Mouse (Mus musculus): ENCODE data around the gene Il17a. TPM values are rescaled to one million over a fixed set of nuclear protein-coding genes. Genes with fewer than 3 reads are reported as not detected.
"Not testable (repeated sequence)": the region's sequence is repeated elsewhere in the genome, so short reads cannot be mapped to it uniquely, and the experiment has no call there.

The Il17a gene
- polyA plus RNA-seq, 1 experiment from 2014 or later = not detected

GRCm38 (mm10) chr1:20766526-20766925 lies 35.8 kb downstream of the Il17a start:
- no peak overlapping the region for H3K9ac ChIP-seq (ENCODE audit: low read length)
- H3K36me3 ChIP-seq (ENCODE audit: control insufficient read depth, insufficient read depth, low read length) = no peaks in the 10 kb centered on the region
- DNase-seq (ENCODE audit: low spot score) (no peak), ATAC-seq (replicated peaks; ENCODE audit: low FRiP score) (no peak)
- H3K4me2 ChIP-seq (ENCODE audit: low read depth, low read length, severe bottlenecking) = no peak overlapping the region
- H3K9me3 ChIP-seq (ENCODE audit: control insufficient read depth, low read length) = no peaks in the 10 kb centered on the region
- WGBS = 89% methylated on average over 6 of the region's 6 CpGs
- no peaks in the 10 kb centered on the region for H3K4me1 ChIP-seq (replicated peaks; ENCODE audit: control insufficient read depth, insufficient read depth, low read length)
- H3K4me3 ChIP-seq (ENCODE audit: low read depth, low read length) = no peak overlapping the region
- H3K27ac ChIP-seq (ENCODE audit: low read depth, low read length) = no peak overlapping the region
- H3K27me3 ChIP-seq (ENCODE audit: control insufficient read depth, insufficient read depth, low read length) = no peaks in the 10 kb centered on the region

GRCm38 (mm10) chr1:20774026-20774730 lies 43.5 kb downstream of the Il17a start:
- H3K9me3 ChIP-seq (ENCODE audit: control insufficient read depth, low read length); H3K4me1 ChIP-seq (replicated peaks; ENCODE audit: control insufficient read depth, insufficient read depth, low read length); H3K4me3 ChIP-seq (ENCODE audit: low read depth, low read length); H3K9ac ChIP-seq (ENCODE audit: low read length); ATAC-seq (replicated peaks; ENCODE audit: low FRiP score); H3K27me3 ChIP-seq (ENCODE audit: control insufficient read depth, insufficient read depth, low read length); H3K4me2 ChIP-seq (ENCODE audit: low read depth, low read length, severe bottlenecking); H3K27ac ChIP-seq (ENCODE audit: low read depth, low read length); H3K36me3 ChIP-seq (ENCODE audit: control insufficient read depth, insufficient read depth, low read length); DNase-seq (ENCODE audit: low spot score): not testable (repeated sequence)
- WGBS = 80% methylated on average over 4 of the region's 4 CpGs

GRCm38 (mm10) chr1:20778366-20778765 lies 47.7 kb downstream of the Il17a start:
- no peaks in the 10 kb centered on the region for H3K9me3 ChIP-seq (ENCODE audit: control insufficient read depth, low read length)
- ATAC-seq (replicated peaks; ENCODE audit: low FRiP score) = no peak
- DNase-seq (ENCODE audit: low spot score) = no peak
- H3K27ac ChIP-seq (ENCODE audit: low read depth, low read length) = no peak overlapping the region
- 81% methylated on average over 2 of the region's 2 CpGs for WGBS
- H3K4me3 ChIP-seq (ENCODE audit: low read depth, low read length) = no peak overlapping the region
- no peaks in the 10 kb centered on the region for H3K4me1 ChIP-seq (replicated peaks; ENCODE audit: control insufficient read depth, insufficient read depth, low read length)
- no peaks in the 10 kb centered on the region for H3K36me3 ChIP-seq (ENCODE audit: control insufficient read depth, insufficient read depth, low read length)
- H3K9ac ChIP-seq (ENCODE audit: low read length) = no peak overlapping the region
- H3K27me3 ChIP-seq (ENCODE audit: control insufficient read depth, insufficient read depth, low read length) = no peaks in the 10 kb centered on the region
- H3K4me2 ChIP-seq (ENCODE audit: low read depth, low read length, severe bottlenecking) = no peak overlapping the region

MicroRNAs encoded within 50 kb of the gene (microRNA counts, 519-probe panel; counts per million panel counts)
- microRNA mmu-miR-133b = 31.2 counts per million

Small RNA genes lying within 50 kb of the gene (microRNA-seq; reads per million reads assigned to microRNA genes)
- not detected for gene Mir133b (ENCODE audit: insufficient number of aligned reads)

Other genes with a start within 250 kb of the Il17a start
- gene Pkhd1, start 112.8 kb upstream of the Il17a start, polyA plus RNA-seq (2014; fragmentation: Nextera tagmentation; extraction: Ambion mirVana) = not detected in 2 replicates
- gene Il17f, start 59.7 kb downstream of the Il17a start, polyA plus RNA-seq (2014; fragmentation: Nextera tagmentation; extraction: Ambion mirVana) = 0.43 and 0.51 TPM in 2 replicates
- 234 and 261 TPM in 2 replicates for gene Mcm3, start 89.4 kb downstream of the Il17a start, polyA plus RNA-seq (2014; fragmentation: Nextera tagmentation; extraction: Ambion mirVana)
- gene Paqr8, start 159.7 kb downstream of the Il17a start, polyA plus RNA-seq (2014; fragmentation: Nextera tagmentation; extraction: Ambion mirVana) = 7.3 and 9.3 TPM in 2 replicates
- gene Efhc1, start 220.7 kb downstream of the Il17a start, polyA plus RNA-seq (2014; fragmentation: Nextera tagmentation; extraction: Ambion mirVana) = 2.1 and 2.9 TPM in 2 replicates

Data from forebrain, embryonic 11.5 days (tissue).